Mouse (Mus musculus) embryonic fibroblast, embryonic 13.5 days (primary cell): ENCODE measurements at regions not wholly inside any gene's neighbourhood (a gene's known extent, or its start where the extent isn't known, plus 50 kb on each side); places are given as distances from the start of the nearest gene placed in this dataset.

Experiments
- H3K27ac ChIP-seq: 2 replicates; pipeline ENCODE4 v1.5.1; 2012; ENCODE audit warnings: low read length, control low read depth, inconsistent platforms; ENCODE audit not compliant: insufficient read depth
- H3K4me1 ChIP-seq: 2 replicates; pipeline ENCODE4 v1.6.1; 2011; ENCODE audit warnings: low read length; ENCODE audit not compliant: control insufficient read depth, insufficient read depth
- H3K4me3 ChIP-seq: 2 replicates; pipeline ENCODE4 v1.5.1; 2011; ENCODE audit warnings: mild to moderate bottlenecking, control low read depth, low read length; ENCODE audit not compliant: insufficient read depth
- CTCF ChIP-seq: IDR thresholded peaks from 2 replicates; pipeline ENCODE4 v1.5.1; 2011; ENCODE audit warnings: mild to moderate bottlenecking, control low read depth, low read length, moderate library complexity, borderline replicate concordance; ENCODE audit not compliant: insufficient read depth
- POLR2A ChIP-seq: IDR thresholded peaks from 2 replicates; pipeline ENCODE4 v1.6.1; 2011; ENCODE audit warnings: low read depth, mild to moderate bottlenecking, control low read depth, low read length, moderate library complexity

- Histone ChIP-seq H3K4me3 (no peak overlapping the region), H3K4me1 (no peaks in the 10 kb centered on the region), H3K27ac (no peak overlapping the region)
- TF ChIP-seq CTCF, result no peak
- no peak for TF ChIP-seq POLR2A
Measured at GRCm38 (mm10) chr5:111635092-111635491, 98.6 kb upstream of the Gm26897 start.

DNA sequence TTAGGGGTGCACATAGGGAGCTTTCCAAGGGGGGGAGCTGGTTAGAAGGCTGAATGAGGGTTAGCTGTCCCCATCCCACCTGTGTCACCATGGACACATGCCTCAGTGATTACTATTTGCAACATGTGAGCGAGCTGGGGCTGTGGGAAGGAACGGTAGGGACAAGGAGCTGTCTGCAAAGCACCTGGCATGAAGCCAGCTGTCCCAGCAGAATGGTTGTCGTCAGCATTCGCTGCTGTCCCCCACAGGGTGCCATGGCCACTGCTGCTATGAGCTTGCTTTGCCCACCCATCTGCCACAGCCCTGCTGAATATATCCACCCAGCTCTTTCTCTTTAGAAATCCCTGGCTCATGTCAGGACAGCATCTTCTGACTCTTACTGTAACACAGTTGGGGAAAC is 96.8 kb upstream of the Gm26897 start:
- Histone ChIP-seq H3K4me3 (no peak overlapping the region), H3K27ac (no peak overlapping the region), H3K4me1 (no peaks in the 10 kb centered on the region)
- no peak for TF ChIP-seq CTCF
- TF ChIP-seq POLR2A, result no peak

DNA sequence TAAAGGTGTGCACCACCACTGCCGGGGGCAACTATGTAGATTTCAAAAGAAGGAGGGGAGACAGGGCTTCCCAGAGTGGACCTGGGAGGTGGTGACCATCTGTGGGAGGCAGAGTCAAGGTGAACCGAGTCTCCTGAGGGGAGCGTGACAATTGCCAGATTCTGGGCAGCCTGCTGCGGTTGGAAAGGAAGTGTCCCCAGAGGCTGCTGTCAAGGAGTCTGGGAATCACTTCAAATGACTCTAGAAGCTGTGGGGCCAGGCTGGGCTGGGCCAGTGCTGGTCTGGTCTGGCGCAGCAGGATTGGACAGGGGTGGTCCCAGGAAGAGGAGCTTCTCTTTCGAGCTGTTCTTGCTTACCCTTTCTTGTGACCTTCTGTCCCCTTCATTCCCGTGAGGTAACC is 95.4 kb upstream of the Gm26897 start:
- Histone ChIP-seq H3K4me1 (no peaks in the 10 kb centered on the region), H3K27ac (no peak overlapping the region), H3K4me3 (no peak overlapping the region)
- no peak for TF ChIP-seq CTCF
- TF ChIP-seq POLR2A, result no peak

- TF ChIP-seq CTCF (no peak), POLR2A (no peak)
- H3K27ac ChIP-seq, result no peak overlapping the region
- H3K4me1 ChIP-seq, result no peaks in the 10 kb centered on the region
- H3K4me3 ChIP-seq, result no peak overlapping the region
Measured at GRCm38 (mm10) chr5:111639476-111640287, 94.0 kb upstream of the Gm26897 start.

- TF ChIP-seq CTCF, result no peak
- no peak for TF ChIP-seq POLR2A
- no peak overlapping the region for H3K4me3 ChIP-seq
- H3K4me1 ChIP-seq, result no peaks in the 10 kb centered on the region
- H3K27ac ChIP-seq, result no peak overlapping the region
Measured at GRCm38 (mm10) chr5:111640976-111641375, 92.7 kb upstream of the Gm26897 start.

DNA sequence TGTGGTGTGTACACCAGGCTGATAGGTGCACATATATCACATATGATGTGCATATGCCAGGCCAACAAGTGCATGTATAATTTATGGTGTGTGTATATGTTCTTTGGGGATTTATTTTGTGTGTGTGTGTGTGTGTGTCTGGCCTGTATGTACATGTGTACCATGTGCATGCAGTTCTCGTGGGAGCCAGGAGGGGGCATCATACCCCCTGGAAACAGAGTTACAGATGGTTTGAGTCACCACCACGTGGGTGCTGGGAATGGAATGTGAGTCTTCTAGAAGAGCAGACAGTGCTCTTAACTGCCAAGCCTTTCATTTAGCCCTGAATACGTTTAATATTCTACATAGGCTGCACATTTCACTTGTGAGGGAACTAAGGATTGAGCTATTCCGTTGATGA is 92.0 kb upstream of the Gm26897 start:
- H3K4me3 ChIP-seq, result no peak overlapping the region
- no peak overlapping the region for H3K27ac ChIP-seq
- TF ChIP-seq POLR2A (no peak), CTCF (no peak)
- no peaks in the 10 kb centered on the region for H3K4me1 ChIP-seq

GRCm38 (mm10) chr5:111644142-111644541 is 89.6 kb upstream of the Gm26897 start:
- Histone ChIP-seq H3K4me3 (no peak overlapping the region), H3K27ac (no peak overlapping the region)

GRCm38 (mm10) chr5:111644788-111645187 is 88.9 kb upstream of the Gm26897 start:
- H3K27ac ChIP-seq, result no peak overlapping the region
- no peak overlapping the region for H3K4me3 ChIP-seq
- TF ChIP-seq CTCF (no peak), POLR2A (no peak)
- H3K4me1 ChIP-seq, result no peaks in the 10 kb centered on the region

More at GRCm38 (mm10) chr5:111644142-111644541, 89.6 kb upstream of the Gm26897 start:
- no peaks in the 10 kb centered on the region for H3K4me1 ChIP-seq
- no peak for TF ChIP-seq POLR2A
- TF ChIP-seq CTCF, result no peak

DNA sequence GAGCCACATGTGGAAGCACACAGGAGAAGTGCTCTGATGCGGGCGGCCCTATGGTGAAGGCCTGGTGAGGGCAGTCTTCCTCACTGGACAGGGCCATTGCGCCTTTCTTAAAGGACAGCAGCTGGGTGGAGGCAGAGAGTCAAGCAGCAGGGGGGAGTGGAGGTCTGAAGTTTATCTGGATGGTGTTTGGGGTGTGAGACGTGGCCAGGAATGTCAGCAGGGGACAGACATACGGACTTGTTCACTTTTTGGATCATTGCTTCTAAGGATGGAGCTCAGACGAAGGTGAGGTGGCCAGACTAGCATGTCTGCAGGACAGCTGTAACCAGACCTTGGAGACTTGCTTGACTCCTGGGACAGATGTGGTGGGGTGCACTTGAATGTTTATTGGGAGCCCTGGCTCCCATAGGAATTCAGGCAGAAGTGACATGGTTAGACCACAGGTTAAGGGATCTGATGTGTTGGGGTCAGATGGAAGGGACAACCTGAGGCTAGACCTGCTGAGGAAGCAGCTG is 86.0 kb upstream of the Gm26897 start:
- H3K27ac ChIP-seq, result no peak overlapping the region
- H3K4me3 ChIP-seq, result no peak overlapping the region
- TF ChIP-seq POLR2A (no peak), CTCF (no peak)
- H3K4me1 ChIP-seq, result no peaks in the 10 kb centered on the region

GRCm38 (mm10) chr5:111648481-111648880 is 85.2 kb upstream of the Gm26897 start:
- H3K27ac ChIP-seq, result no peak overlapping the region
- TF ChIP-seq POLR2A, result no peak
- H3K4me3 ChIP-seq, result no peak overlapping the region
- no peaks in the 10 kb centered on the region for H3K4me1 ChIP-seq
